Mouse (Mus musculus): ENCODE results near the gene Itgb7. TPM values are rescaled to one million over a fixed set of nuclear protein-coding genes. Genes with fewer than 3 reads are reported as not detected.
A peak's percentile ranks its signal among the peaks of the same experiment; 100 is the strongest.

The Itgb7 gene
- polyA plus RNA-seq, 1 experiment = 0.86 TPM

- TF ChIP-seq POLR2A (IDR thresholded peaks at IDR 0.05; ENCODE audit: extremely low read depth, insufficient read depth, low read length) (no peak), CTCF (IDR thresholded peaks at IDR 0.05; ENCODE audit: extremely low read depth, insufficient read depth, low read length) (no peak)
- Histone ChIP-seq H3K4me3 (ENCODE audit: insufficient read depth, low read length) (no peak overlapping the region), H3K4me1 (ENCODE audit: control insufficient read depth, insufficient read depth, low read length) (no peaks in the 10 kb centered on the region), H3K27ac (ENCODE audit: insufficient read depth, low read length) (no peak overlapping the region)
These were observed 33.8 kb upstream of the Itgb7 start for GRCm38 (mm10) chr15:102265548-102265947.

- no peak for TF ChIP-seq CTCF (IDR thresholded peaks at IDR 0.05; ENCODE audit: extremely low read depth, insufficient read depth, low read length)
- TF ChIP-seq POLR2A (IDR thresholded peaks at IDR 0.05; ENCODE audit: extremely low read depth, insufficient read depth, low read length) = no peak
- H3K27ac ChIP-seq (ENCODE audit: insufficient read depth, low read length) = no peak overlapping the region
- H3K4me1 ChIP-seq (ENCODE audit: control insufficient read depth, insufficient read depth, low read length) = peaks cover 3% of the 10 kb centered on the region; the same call in 1 of the 2 replicates
- no peak overlapping the region for H3K4me3 ChIP-seq (ENCODE audit: insufficient read depth, low read length)
These were observed 31.3 kb upstream of the Itgb7 start for GRCm38 (mm10) chr15:102263037-102263436.

GRCm38 (mm10) chr15:102262582-102262981 is 30.8 kb upstream of the Itgb7 start:
- peaks cover 4% of the 10 kb centered on the region for H3K4me1 ChIP-seq (ENCODE audit: control insufficient read depth, insufficient read depth, low read length)
- TF ChIP-seq CTCF (IDR thresholded peaks at IDR 0.05; ENCODE audit: extremely low read depth, insufficient read depth, low read length) (no peak), POLR2A (IDR thresholded peaks at IDR 0.05; ENCODE audit: extremely low read depth, insufficient read depth, low read length) (no peak)
- H3K4me3 ChIP-seq (ENCODE audit: insufficient read depth, low read length) = no peak overlapping the region
- no peak overlapping the region for H3K27ac ChIP-seq (ENCODE audit: insufficient read depth, low read length)

DNA sequence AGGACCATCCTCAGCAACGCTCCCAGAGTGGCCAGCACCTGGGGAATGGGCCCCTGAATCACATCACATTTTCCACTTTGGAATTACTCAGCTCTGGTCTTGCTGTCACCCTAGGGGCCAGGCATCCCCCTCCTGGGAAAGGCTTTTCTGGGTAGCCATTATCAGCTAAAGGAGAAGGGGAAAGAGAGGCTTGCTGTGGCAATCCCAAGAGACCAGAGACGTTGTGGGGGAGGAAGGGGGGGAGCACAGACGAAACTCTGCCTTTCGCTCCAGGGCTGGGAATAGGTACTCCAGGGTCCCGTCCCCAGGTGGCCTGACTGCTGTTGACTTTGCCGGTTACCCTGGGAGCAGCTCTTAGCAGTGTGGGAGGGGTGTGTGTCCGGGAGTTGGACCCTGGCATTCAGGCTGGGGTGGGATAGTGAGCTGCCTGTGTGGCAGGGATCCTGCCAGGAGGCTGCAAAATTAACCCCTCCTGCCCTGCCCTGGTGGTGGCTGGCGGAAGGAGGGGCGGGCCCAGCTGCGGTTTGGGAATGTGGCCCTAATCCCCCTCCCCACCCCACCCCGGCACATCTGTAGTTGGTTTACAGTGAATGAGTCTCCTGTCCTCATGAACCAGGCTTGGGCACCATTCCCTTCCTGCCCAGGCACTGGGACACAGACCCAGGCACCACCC is 27.0 kb upstream of the Itgb7 start:
- TF ChIP-seq CTCF (IDR thresholded peaks at IDR 0.05; ENCODE audit: extremely low read depth, insufficient read depth, low read length) = no peak
- no peak for TF ChIP-seq POLR2A (IDR thresholded peaks at IDR 0.05; ENCODE audit: extremely low read depth, insufficient read depth, low read length)
- Histone ChIP-seq H3K27ac (ENCODE audit: insufficient read depth, low read length) (no peak overlapping the region), H3K4me1 (ENCODE audit: control insufficient read depth, insufficient read depth, low read length) (peaks cover 6% of the 10 kb centered on the region), H3K4me3 (ENCODE audit: insufficient read depth, low read length) (no peak overlapping the region)

GRCm38 (mm10) chr15:102258076-102258470 is 26.3 kb upstream of the Itgb7 start:
- Histone ChIP-seq H3K4me3 (ENCODE audit: insufficient read depth, low read length) (peak overlapping the region; percentile 65; the same call in 1 of the 2 replicates), H3K27ac (ENCODE audit: insufficient read depth, low read length) (no peak overlapping the region), H3K4me1 (ENCODE audit: control insufficient read depth, insufficient read depth, low read length) (peaks cover 6% of the 10 kb centered on the region)
- TF ChIP-seq CTCF (IDR thresholded peaks at IDR 0.05; ENCODE audit: extremely low read depth, insufficient read depth, low read length) (no peak), POLR2A (IDR thresholded peaks at IDR 0.05; ENCODE audit: extremely low read depth, insufficient read depth, low read length) (no peak; the same call in 1 of the 2 replicates)

- H3K27ac ChIP-seq (ENCODE audit: insufficient read depth, low read length) = peak within 1 kb of the TSS; percentile 75
- TF ChIP-seq CTCF (IDR thresholded peaks at IDR 0.05; ENCODE audit: extremely low read depth, insufficient read depth, low read length) (no peak), POLR2A (IDR thresholded peaks at IDR 0.05; ENCODE audit: extremely low read depth, insufficient read depth, low read length) (no peak)
- H3K4me1 ChIP-seq (ENCODE audit: control insufficient read depth, insufficient read depth, low read length) = peaks cover 6% of the 10 kb centered on the region
- H3K4me3 ChIP-seq (ENCODE audit: insufficient read depth, low read length) = peak within 1 kb of the TSS; percentile 65
These were observed 25.7 kb upstream of the Itgb7 start, which contains the start of gene Rarg for GRCm38 (mm10) chr15:102257202-102258075. Gene Rarg (minus strand): TSS chr15:102257517.

GRCm38 (mm10) chr15:102256431-102257201 is 24.9 kb upstream of the Itgb7 start:
- H3K4me3 ChIP-seq (ENCODE audit: insufficient read depth, low read length) = peak overlapping the region; percentile 65
- peak overlapping the region; percentile 75 for H3K27ac ChIP-seq (ENCODE audit: insufficient read depth, low read length)
- TF ChIP-seq POLR2A (IDR thresholded peaks at IDR 0.05; ENCODE audit: extremely low read depth, insufficient read depth, low read length) = no peak
- no peak for TF ChIP-seq CTCF (IDR thresholded peaks at IDR 0.05; ENCODE audit: extremely low read depth, insufficient read depth, low read length)
- H3K4me1 ChIP-seq (ENCODE audit: control insufficient read depth, insufficient read depth, low read length) = peaks cover 6% of the 10 kb centered on the region

DNA sequence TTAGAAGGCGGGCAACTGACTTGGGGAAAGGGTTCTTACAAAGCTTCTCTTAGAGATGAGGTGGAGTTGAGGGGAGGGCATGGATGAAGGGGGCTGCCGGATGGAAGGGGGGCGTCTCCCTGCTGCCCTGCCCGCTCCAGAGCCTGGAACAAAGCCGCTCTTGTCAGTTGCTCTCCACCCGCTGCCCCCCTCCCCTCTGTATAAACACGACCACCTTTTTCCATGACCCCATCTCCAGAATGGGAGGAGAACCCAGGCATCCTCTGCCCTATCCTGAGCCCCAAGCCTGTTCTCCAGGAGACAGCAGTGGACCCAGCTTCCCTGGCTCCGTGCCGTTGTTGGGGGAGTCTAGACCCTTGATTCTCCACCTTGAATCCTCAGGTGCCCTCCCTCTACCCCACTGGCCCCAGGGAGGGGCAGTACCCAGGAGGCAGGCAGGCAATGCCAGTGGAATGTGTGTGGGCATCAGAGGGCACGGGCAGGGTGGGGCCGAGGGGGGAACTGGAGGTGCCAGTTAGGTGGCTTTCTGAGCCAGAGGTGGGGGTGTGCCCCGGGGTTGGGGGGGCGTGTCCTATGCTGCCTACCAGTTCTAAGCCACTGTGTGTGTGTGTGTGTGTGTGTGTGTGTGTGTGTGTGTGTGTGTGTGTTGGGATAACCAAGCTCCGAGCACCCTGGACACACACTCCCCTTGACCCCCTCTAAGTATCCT is 24.0 kb upstream of the Itgb7 start:
- Histone ChIP-seq H3K27ac (ENCODE audit: insufficient read depth, low read length) (no peak overlapping the region), H3K4me3 (ENCODE audit: insufficient read depth, low read length) (peak overlapping the region; percentile 65; the same call in 1 of the 2 replicates), H3K4me1 (ENCODE audit: control insufficient read depth, insufficient read depth, low read length) (peaks cover 6% of the 10 kb centered on the region)
- TF ChIP-seq POLR2A (IDR thresholded peaks at IDR 0.05; ENCODE audit: extremely low read depth, insufficient read depth, low read length) (no peak), CTCF (IDR thresholded peaks at IDR 0.05; ENCODE audit: extremely low read depth, insufficient read depth, low read length) (no peak)
